Comparison of ENCODE assay signal across 23 mouse cellular contexts in the genomic region with DNA sequence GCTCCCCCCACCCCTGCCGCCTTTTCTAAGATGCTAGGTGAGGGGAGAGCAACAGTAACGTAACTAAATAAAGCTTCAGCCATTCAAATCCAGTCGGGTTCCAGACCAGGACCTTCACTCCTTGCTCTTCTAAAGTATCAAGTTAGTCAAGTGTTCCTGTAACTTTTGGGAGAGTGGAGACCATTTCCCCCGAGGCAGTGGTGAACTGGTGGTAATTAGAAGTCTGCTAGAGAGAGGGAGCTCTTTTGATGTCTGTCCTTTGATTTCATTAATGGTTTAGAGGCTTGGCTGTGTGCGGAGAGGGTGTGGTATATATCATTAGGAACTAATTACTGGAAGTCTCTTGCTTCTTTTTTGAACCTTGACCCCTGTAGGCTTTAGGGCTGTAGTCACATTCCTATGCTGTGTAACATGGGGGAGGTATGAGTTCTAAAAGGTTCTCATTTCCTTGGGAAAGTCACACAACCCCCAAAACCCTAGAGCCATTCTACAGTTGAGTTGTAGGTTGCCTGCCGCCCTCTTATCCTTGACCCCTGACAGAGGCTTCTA. TPM values are rescaled to one million over a fixed set of nuclear protein-coding genes. Genes with fewer than 3 reads are reported as not detected.
DNase-seq lines count a peak whose midpoint lies in the region; ATAC-seq and TF ChIP-seq lines count a peak whose summit lies in the region.
"Had no signal": no experiment of that assay in that cellular context is flagged by ENCODE, and none has a peak within 500 bp of the region (broad histone marks: within the 10 kb centered on the region; RNA-seq: fewer than 3 reads in every experiment).

No protein-coding gene starts in this region.

- H3K27ac ChIP-seq in forebrain, embryonic 11.5 days (ENCODE audit: low read depth, low read length): no peak overlapping the region
- no peak overlapping the region for H3K27ac ChIP-seq in forebrain, embryonic 12.5 days
- peak overlapping the region; percentile 58 for H3K27ac ChIP-seq in limb, embryonic 10.5 days
- 0 out of 2 replicates have a peak overlapping the region, but pooled peaks have one; percentile 5 for H3K27ac ChIP-seq in small intestine, adult 2 months (ENCODE audit: insufficient read depth, low read depth, low read length)
- no peak overlapping the region for H3K27ac ChIP-seq in hindbrain, embryonic 16.5 days (ENCODE audit: low read depth, low read length)
- H3K27ac ChIP-seq: embryonic facial prominence, embryonic 15.5 days; forebrain, embryonic 10.5 days; hindbrain, embryonic 10.5 days; hindbrain, embryonic 15.5 days had no signal

- DNase-seq in forebrain, embryonic 11.5 days (ENCODE audit: low spot score): no peak
- peak; percentile 28 for DNase-seq in hindlimb bud, embryonic 11.5 days (ENCODE audit: extremely low spot score, low read depth, low spot score)
- peak; percentile 50 for DNase-seq in limb, embryonic 10.5 days (ENCODE audit: low spot score)
- DNase-seq in heart, adult 18-20 months: no peak
- DNase-seq in Muller cell, postnatal 12 days (ENCODE audit: inconsistent ontology term): no peak
- DNase-seq: adrenal gland, adult 8-10 months; adrenal gland, postnatal 36 days; B cell, adult 2 months; cerebellum, adult 2 months; cerebellum, postnatal 10 days; embryo, embryonic 11 days; gastrocnemius, postnatal 14 days had no signal

- ATAC-seq in forebrain, embryonic 11.5 days (replicated peaks; ENCODE audit: low FRiP score): peak; percentile 67; the same call in 1 of the 2 replicates
- no peak for ATAC-seq in forebrain, embryonic 12.5 days (ENCODE audit: low FRiP score)
- ATAC-seq in hindbrain, embryonic 16.5 days: no peak
- ATAC-seq: CD4-positive, CD25-positive, alpha-beta regulatory T cell, adult 4 months; forebrain, embryonic 16.5 days had no signal

- no peak for TF ChIP-seq POLR2A in small intestine, adult 2 months (IDR thresholded peaks at IDR 0.05; ENCODE audit: low read depth, low read length)

- H3K4me2 ChIP-seq in forebrain, embryonic 11.5 days (ENCODE audit: low read depth, low read length, severe bottlenecking): no peak overlapping the region
- no peak overlapping the region for H3K4me2 ChIP-seq in forebrain, embryonic 12.5 days
- no peak overlapping the region for H3K4me2 ChIP-seq in hindbrain, embryonic 16.5 days (ENCODE audit: low read length)
- H3K4me2 ChIP-seq: embryonic facial prominence, embryonic 15.5 days; heart, embryonic 12.5 days; hindbrain, embryonic 15.5 days had no signal

- no peaks in the 10 kb centered on the region for H3K36me3 ChIP-seq in forebrain, embryonic 11.5 days (ENCODE audit: control insufficient read depth, insufficient read depth, low read length)
- H3K36me3 ChIP-seq in forebrain, embryonic 12.5 days (replicated peaks): no peaks in the 10 kb centered on the region
- H3K36me3 ChIP-seq in limb, embryonic 10.5 days: no peaks in the 10 kb centered on the region
- H3K36me3 ChIP-seq in small intestine, adult 2 months (ENCODE audit: control insufficient read depth, insufficient read depth, low read length): no peaks in the 10 kb centered on the region
- no peaks in the 10 kb centered on the region for H3K36me3 ChIP-seq in hindbrain, embryonic 16.5 days (ENCODE audit: control insufficient read depth, insufficient read depth, low read length)
- H3K36me3 ChIP-seq: embryonic facial prominence, embryonic 15.5 days; hindbrain, embryonic 10.5 days; hindbrain, embryonic 15.5 days had no signal

- no peaks in the 10 kb centered on the region for H3K27me3 ChIP-seq in forebrain, embryonic 11.5 days (ENCODE audit: control insufficient read depth, insufficient read depth, low read length)
- H3K27me3 ChIP-seq in forebrain, embryonic 12.5 days: no peaks in the 10 kb centered on the region
- H3K27me3 ChIP-seq in limb, embryonic 10.5 days (ENCODE audit: low read depth, poor library complexity, severe bottlenecking): no peaks in the 10 kb centered on the region
- H3K27me3 ChIP-seq in small intestine, adult 2 months (ENCODE audit: control insufficient read depth, insufficient read depth, low read length): no peaks in the 10 kb centered on the region
- no peaks in the 10 kb centered on the region for H3K27me3 ChIP-seq in hindbrain, embryonic 16.5 days (replicated peaks; ENCODE audit: control insufficient read depth, insufficient read depth, low read length)
- H3K27me3 ChIP-seq: embryonic facial prominence, embryonic 15.5 days; heart, embryonic 12.5 days; hindbrain, embryonic 15.5 days had no signal

- TF ChIP-seq CTCF in small intestine, adult 2 months (IDR thresholded peaks at IDR 0.05; ENCODE audit: extremely low read depth, insufficient read length, insufficient replicate concordance, low read depth, low read length): no peak

- no peak overlapping the region for H3K9ac ChIP-seq in forebrain, embryonic 11.5 days (ENCODE audit: low read length)
- no peak overlapping the region for H3K9ac ChIP-seq in forebrain, embryonic 12.5 days
- H3K9ac ChIP-seq in hindbrain, embryonic 16.5 days (ENCODE audit: low read depth, low read length): no peak overlapping the region
- H3K9ac ChIP-seq: embryonic facial prominence, embryonic 15.5 days; heart, embryonic 12.5 days; hindbrain, embryonic 15.5 days had no signal

- H3K9me3 ChIP-seq in forebrain, embryonic 11.5 days (ENCODE audit: control insufficient read depth, low read length): no peaks in the 10 kb centered on the region
- H3K9me3 ChIP-seq in forebrain, embryonic 12.5 days: no peaks in the 10 kb centered on the region
- H3K9me3 ChIP-seq in limb, embryonic 10.5 days (replicated peaks): no peaks in the 10 kb centered on the region
- no peaks in the 10 kb centered on the region for H3K9me3 ChIP-seq in hindbrain, embryonic 16.5 days (ENCODE audit: control insufficient read depth, low read length)
- H3K9me3 ChIP-seq: embryonic facial prominence, embryonic 15.5 days; forebrain, embryonic 10.5 days; heart, embryonic 12.5 days; hindbrain, embryonic 10.5 days; hindbrain, embryonic 15.5 days had no signal

- WGBS in forebrain, embryonic 11.5 days: 53% methylated on average over 6 of the region's 6 CpGs
- WGBS in forebrain, embryonic 12.5 days: 50% methylated on average over 6 of the region's 6 CpGs
- WGBS in limb, embryonic 10.5 days: 37% methylated on average over 6 of the region's 6 CpGs
- WGBS in small intestine, adult 2 months: 36% methylated on average over 6 of the region's 6 CpGs
- WGBS in hindbrain, embryonic 16.5 days: 83% methylated on average over 6 of the region's 6 CpGs

- H3K4me3 ChIP-seq in forebrain, embryonic 11.5 days (ENCODE audit: low read depth, low read length): no peak overlapping the region
- H3K4me3 ChIP-seq in forebrain, embryonic 12.5 days (replicated peaks): no peak overlapping the region
- H3K4me3 ChIP-seq in limb, embryonic 10.5 days: no peak overlapping the region
- no peak overlapping the region for H3K4me3 ChIP-seq in small intestine, adult 2 months (ENCODE audit: low read depth, low read length)
- H3K4me3 ChIP-seq in hindbrain, embryonic 16.5 days (ENCODE audit: low read length): no peak overlapping the region
- H3K4me3 ChIP-seq: embryonic facial prominence, embryonic 15.5 days; erythroblast, embryonic 14.5 days; forebrain, embryonic 10.5 days; heart, embryonic 12.5 days; hindbrain, embryonic 10.5 days; hindbrain, embryonic 15.5 days had no signal

- H3K4me1 ChIP-seq in forebrain, embryonic 11.5 days (replicated peaks; ENCODE audit: control insufficient read depth, insufficient read depth, low read length): no peaks in the 10 kb centered on the region
- no peaks in the 10 kb centered on the region; the same call in 1 of the 2 replicates for H3K4me1 ChIP-seq in forebrain, embryonic 12.5 days
- H3K4me1 ChIP-seq in limb, embryonic 10.5 days: peaks cover 30% of the 10 kb centered on the region
- peaks cover 3% of the 10 kb centered on the region; the same call in 1 of the 2 replicates for H3K4me1 ChIP-seq in small intestine, adult 2 months (ENCODE audit: control insufficient read depth, insufficient read depth, insufficient read length, low read length)
- no peaks in the 10 kb centered on the region for H3K4me1 ChIP-seq in hindbrain, embryonic 16.5 days (ENCODE audit: control insufficient read depth, insufficient read depth, low read depth, low read length)
- H3K4me1 ChIP-seq: embryonic facial prominence, embryonic 15.5 days; heart, embryonic 12.5 days; hindbrain, embryonic 10.5 days; hindbrain, embryonic 15.5 days had no signal

RNA-seq across cellular contexts. Expression of gene Ppa2, which starts 47.6 kb away (rescaled TPM):
- polyA plus RNA-seq in forebrain, embryonic 11.5 days (2014; fragmentation: Nextera tagmentation; extraction: Ambion mirVana): 75.1 and 76.7 TPM in 2 replicates
- polyA plus RNA-seq in forebrain, embryonic 12.5 days (2016; fragmentation: Nextera tagmentation; extraction: Ambion mirVana): 76.3 and 80.2 TPM in 2 replicates
- polyA plus RNA-seq in limb, embryonic 10.5 days (2016; fragmentation: Nextera tagmentation; extraction: Ambion mirVana): 81.7 and 95.4 TPM in 2 replicates
- polyA plus RNA-seq in small intestine, adult 2 months (2012; rRNA removed): 32.2 and 48.5 TPM in 2 replicates
- total RNA-seq in heart, adult 18-20 months (2021): 100 to 1,000 TPM; 150 to 157 TPM
- 80.2 and 89.2 TPM in 2 replicates for polyA plus RNA-seq in hindbrain, embryonic 16.5 days (2015; fragmentation: Nextera tagmentation; extraction: Ambion mirVana)

Comparison
In these comparisons a context has a peak if more than half of its experiments do, and no peak if none do; other contexts are left out.
1. DNase-seq: peak in hindlimb bud, embryonic 11.5 days (single experiment) and limb, embryonic 10.5 days (single experiment); none in forebrain, embryonic 11.5 days (single experiment), heart, adult 18-20 months (0 of 2) and Muller cell, postnatal 12 days (single experiment).
2. H3K27ac ChIP-seq: peak in limb, embryonic 10.5 days (single experiment) and small intestine, adult 2 months (single experiment); none in forebrain, embryonic 11.5 days (single experiment), forebrain, embryonic 12.5 days (single experiment) and hindbrain, embryonic 16.5 days (single experiment).